Mouse (Mus musculus): ENCODE measurements around the gene Hspa5. TPM values are rescaled to one million over a fixed set of nuclear protein-coding genes. Genes with fewer than 3 reads are reported as not detected.
"Not testable (repeated sequence)": the region's sequence is repeated elsewhere in the genome, so short reads cannot be mapped to it uniquely, and the experiment has no call there.

Gene Hspa5
- polyA plus RNA-seq, 1 experiment from 2014 or later, result 423 TPM

DNA sequence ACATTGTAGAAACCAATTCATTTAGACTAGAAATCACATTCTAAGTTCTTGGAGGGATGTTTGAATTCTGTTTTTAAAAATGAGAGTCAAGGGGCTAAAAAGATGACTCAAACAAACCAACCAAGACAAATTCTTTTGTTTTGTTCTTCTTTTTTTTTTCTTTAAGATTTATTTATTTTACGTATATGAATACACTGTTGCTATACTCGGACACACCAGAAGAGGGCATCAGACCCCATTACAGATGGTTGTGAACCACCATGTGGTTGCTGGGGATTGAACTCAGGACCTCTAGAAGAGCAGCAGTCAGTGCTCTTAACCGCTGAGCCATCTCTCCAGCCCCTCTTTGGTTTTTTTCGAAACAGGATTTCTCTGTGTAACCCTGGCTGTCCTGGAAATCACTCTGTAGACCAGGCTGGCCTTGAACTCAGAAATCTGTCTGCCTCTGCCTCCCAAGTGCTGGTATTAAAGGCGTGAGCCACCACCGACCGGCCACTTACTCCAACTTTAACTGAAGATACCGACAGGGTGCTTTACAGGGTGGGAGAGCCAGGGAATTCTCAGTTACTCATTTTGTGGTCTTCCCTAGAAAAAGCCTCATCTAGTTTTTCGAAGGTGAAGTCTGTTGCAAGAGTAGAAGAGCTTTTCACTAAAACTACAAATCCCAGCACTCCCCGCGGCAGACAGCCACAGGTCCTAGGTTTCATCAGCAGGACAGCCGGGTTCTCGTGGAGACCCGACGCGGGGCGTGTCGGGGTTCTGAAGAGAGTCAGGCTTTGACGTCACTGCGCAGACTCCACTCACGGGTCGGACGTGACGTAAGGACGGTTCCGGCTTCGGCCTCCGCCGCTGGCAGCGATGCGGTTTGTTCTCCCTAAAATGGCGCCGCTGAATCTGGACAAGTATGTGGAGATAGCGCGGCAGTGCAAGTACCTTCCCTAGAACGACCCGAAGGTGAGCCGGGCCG is 30.0 kb downstream of the Hspa5 start:
- peak overlapping the region; percentile 92 for H3K27ac ChIP-seq
- H3K9me3 ChIP-seq (ENCODE audit: control insufficient read depth, low read length), result no peaks in the 10 kb centered on the region
- H3K36me3 ChIP-seq (replicated peaks; ENCODE audit: control insufficient read depth, insufficient read depth), result peaks cover 22% of the 10 kb centered on the region; the same call in 1 of the 2 replicates
- peak overlapping the region; percentile 65 for H3K4me3 ChIP-seq (replicated peaks; ENCODE audit: low read length)
- H3K9ac ChIP-seq, result peak overlapping the region; percentile 84
- peak overlapping the region; percentile 33 for H3K4me2 ChIP-seq (replicated peaks)
- H3K27me3 ChIP-seq (ENCODE audit: control insufficient read depth, insufficient read depth, low read length), result no peaks in the 10 kb centered on the region
- peak; percentile 100 for DNase-seq (ENCODE audit: low spot score)
- peak; percentile 97 for ATAC-seq (ENCODE audit: low FRiP score)
- peaks cover 26% of the 10 kb centered on the region for H3K4me1 ChIP-seq (replicated peaks; ENCODE audit: control insufficient read depth, insufficient read depth, low read length)
- 6% methylated on average over 39 of the region's 39 CpGs for WGBS

- ATAC-seq (ENCODE audit: low FRiP score) (peak; percentile 48), DNase-seq (ENCODE audit: low spot score) (peak; percentile 26)
- H3K27ac ChIP-seq, result peak overlapping the region; percentile 92
- H3K4me3 ChIP-seq (replicated peaks; ENCODE audit: low read length), result peak overlapping the region; percentile 65
- peaks cover 26% of the 10 kb centered on the region for H3K4me1 ChIP-seq (replicated peaks; ENCODE audit: control insufficient read depth, insufficient read depth, low read length)
- under 1% methylated on average over 28 of the region's 32 CpGs for WGBS
- H3K36me3 ChIP-seq (replicated peaks; ENCODE audit: control insufficient read depth, insufficient read depth), result peaks cover 28% of the 10 kb centered on the region; the same call in 1 of the 2 replicates
- H3K4me2 ChIP-seq (replicated peaks), result peak overlapping the region; percentile 72
- not testable (repeated sequence) for H3K9me3 ChIP-seq (ENCODE audit: control insufficient read depth, low read length); H3K27me3 ChIP-seq (ENCODE audit: control insufficient read depth, insufficient read depth, low read length)
- H3K9ac ChIP-seq, result peak overlapping the region; percentile 84
Measured at GRCm38 (mm10) chr2:34802565-34803245, 30.9 kb downstream of the Hspa5 start.

- 0 out of 2 replicates have a peak overlapping the region, but pooled peaks have one; percentile 20 for H3K9ac ChIP-seq
- H3K4me3 ChIP-seq (replicated peaks; ENCODE audit: low read length), result peak overlapping the region; percentile 12
- no peak overlapping the region for H3K27ac ChIP-seq
- WGBS, result 80% methylated on average over 3 of the region's 3 CpGs
- DNase-seq (ENCODE audit: low spot score), result no peak
- no peaks in the 10 kb centered on the region for H3K27me3 ChIP-seq (ENCODE audit: control insufficient read depth, insufficient read depth, low read length)
- peaks cover 36% of the 10 kb centered on the region for H3K36me3 ChIP-seq (replicated peaks; ENCODE audit: control insufficient read depth, insufficient read depth)
- H3K4me2 ChIP-seq (replicated peaks), result peak overlapping the region; percentile 72
- ATAC-seq (ENCODE audit: low FRiP score), result no peak
- H3K4me1 ChIP-seq (replicated peaks; ENCODE audit: control insufficient read depth, insufficient read depth, low read length), result peaks cover 23% of the 10 kb centered on the region
- H3K9me3 ChIP-seq (ENCODE audit: control insufficient read depth, low read length), result no peaks in the 10 kb centered on the region
Measured at GRCm38 (mm10) chr2:34803746-34804145, 32.0 kb downstream of the Hspa5 start.

DNA sequence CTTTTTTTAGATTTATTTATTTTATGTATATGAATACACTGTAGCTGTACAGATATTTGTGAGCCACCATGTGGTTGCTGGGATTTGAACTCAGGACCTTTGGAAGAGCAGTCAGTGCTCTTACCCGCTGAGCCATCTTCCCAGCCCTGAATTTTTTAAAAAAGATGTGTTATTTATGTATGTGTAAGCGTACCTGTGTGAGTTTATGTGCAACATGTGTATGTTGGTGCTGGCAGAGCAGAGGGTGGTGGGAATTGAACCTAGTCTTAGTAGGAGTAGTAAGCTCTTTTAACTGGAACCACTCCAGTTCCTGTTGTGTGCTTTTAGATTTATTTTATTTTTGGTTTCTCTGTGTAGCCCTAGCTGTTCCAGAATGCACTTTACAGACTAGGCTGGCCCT is 32.4 kb downstream of the Hspa5 start:
- no peak overlapping the region for H3K27ac ChIP-seq
- H3K4me2 ChIP-seq (replicated peaks), result peak overlapping the region; percentile 72; the same call in 1 of the 2 replicates
- H3K9me3 ChIP-seq (ENCODE audit: control insufficient read depth, low read length), result no peaks in the 10 kb centered on the region
- WGBS, result 99% methylated on average over 2 of the region's 2 CpGs
- no peak overlapping the region for H3K4me3 ChIP-seq (replicated peaks; ENCODE audit: low read length)
- no peak for ATAC-seq (ENCODE audit: low FRiP score)
- H3K9ac ChIP-seq, result no peak overlapping the region
- no peaks in the 10 kb centered on the region for H3K27me3 ChIP-seq (ENCODE audit: control insufficient read depth, insufficient read depth, low read length)
- DNase-seq (ENCODE audit: low spot score), result no peak
- peaks cover 40% of the 10 kb centered on the region for H3K36me3 ChIP-seq (replicated peaks; ENCODE audit: control insufficient read depth, insufficient read depth)
- peaks cover 19% of the 10 kb centered on the region for H3K4me1 ChIP-seq (replicated peaks; ENCODE audit: control insufficient read depth, insufficient read depth, low read length)

DNA sequence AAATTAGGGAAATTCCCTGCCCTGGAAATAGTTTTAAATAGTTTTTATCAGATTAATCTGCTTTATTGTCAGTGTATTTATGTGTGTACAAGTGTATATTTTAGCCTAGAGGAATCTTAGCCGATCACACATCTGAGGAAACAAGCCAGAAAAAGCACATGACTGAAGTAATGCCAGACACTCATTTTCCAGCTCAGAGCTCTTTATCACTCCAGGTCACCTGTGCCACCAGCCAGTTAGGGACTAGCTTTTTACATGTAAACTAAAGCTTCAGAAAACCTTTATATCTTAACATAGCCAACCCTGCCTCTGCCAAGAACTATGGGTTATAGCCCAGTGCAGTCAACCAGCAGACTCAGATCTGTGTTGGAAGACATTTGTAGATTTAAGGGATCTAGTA is 33.0 kb downstream of the Hspa5 start:
- no peak for ATAC-seq (ENCODE audit: low FRiP score)
- 83% methylated on average over 1 of the region's 1 CpGs for WGBS
- Histone ChIP-seq H3K4me3 (replicated peaks; ENCODE audit: low read length) (no peak overlapping the region), H3K4me2 (replicated peaks) (no peak overlapping the region), H3K4me1 (replicated peaks; ENCODE audit: control insufficient read depth, insufficient read depth, low read length) (peaks cover 18% of the 10 kb centered on the region), H3K9me3 (ENCODE audit: control insufficient read depth, low read length) (no peaks in the 10 kb centered on the region), H3K27me3 (ENCODE audit: control insufficient read depth, insufficient read depth, low read length) (no peaks in the 10 kb centered on the region), H3K36me3 (replicated peaks; ENCODE audit: control insufficient read depth, insufficient read depth) (peaks cover 46% of the 10 kb centered on the region), H3K9ac (no peak overlapping the region), H3K27ac (no peak overlapping the region)
- DNase-seq (ENCODE audit: low spot score), result no peak

- DNase-seq (ENCODE audit: low spot score) (no peak), ATAC-seq (ENCODE audit: low FRiP score) (no peak)
- Histone ChIP-seq H3K4me3 (replicated peaks; ENCODE audit: low read length) (no peak overlapping the region), H3K27me3 (ENCODE audit: control insufficient read depth, insufficient read depth, low read length) (no peaks in the 10 kb centered on the region), H3K4me2 (replicated peaks) (no peak overlapping the region), H3K4me1 (replicated peaks; ENCODE audit: control insufficient read depth, insufficient read depth, low read length) (peaks cover 18% of the 10 kb centered on the region), H3K9me3 (ENCODE audit: control insufficient read depth, low read length) (no peaks in the 10 kb centered on the region), H3K27ac (no peak overlapping the region), H3K36me3 (replicated peaks; ENCODE audit: control insufficient read depth, insufficient read depth) (peaks cover 52% of the 10 kb centered on the region), H3K9ac (no peak overlapping the region)
- 93% methylated on average over 10 of the region's 10 CpGs for WGBS
Measured at GRCm38 (mm10) chr2:34805364-34805950, 33.7 kb downstream of the Hspa5 start.

DNA sequence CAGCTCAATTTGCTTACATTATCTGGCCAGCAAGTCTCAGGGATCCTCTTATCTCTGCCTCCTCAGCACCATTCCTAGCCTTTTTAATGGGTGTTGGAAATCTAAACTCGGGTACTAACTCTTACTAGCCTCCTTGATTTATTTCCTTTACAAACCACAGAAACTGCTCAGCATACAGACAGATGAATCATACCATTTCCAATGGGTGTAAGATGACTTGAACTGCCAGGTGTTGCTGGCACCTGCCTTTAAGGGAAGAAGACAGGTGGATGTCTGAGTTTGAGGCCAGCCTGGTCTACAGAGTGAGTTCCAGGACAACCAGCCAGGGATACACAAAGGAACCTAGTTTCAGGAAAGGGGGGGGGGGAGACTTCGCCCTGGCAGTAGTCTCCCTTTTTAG is 36.3 kb downstream of the Hspa5 start:
- H3K4me2 ChIP-seq (replicated peaks), result no peak overlapping the region
- H3K4me3 ChIP-seq (replicated peaks; ENCODE audit: low read length), result no peak overlapping the region
- no peaks in the 10 kb centered on the region for H3K27me3 ChIP-seq (ENCODE audit: control insufficient read depth, insufficient read depth, low read length)
- no peak for DNase-seq (ENCODE audit: low spot score)
- no peak for ATAC-seq (ENCODE audit: low FRiP score)
- H3K9ac ChIP-seq, result no peak overlapping the region
- peaks cover 78% of the 10 kb centered on the region for H3K36me3 ChIP-seq (replicated peaks; ENCODE audit: control insufficient read depth, insufficient read depth)
- no peaks in the 10 kb centered on the region for H3K9me3 ChIP-seq (ENCODE audit: control insufficient read depth, low read length)
- 85% methylated on average over 2 of the region's 2 CpGs for WGBS
- no peak overlapping the region for H3K27ac ChIP-seq
- H3K4me1 ChIP-seq (replicated peaks; ENCODE audit: control insufficient read depth, insufficient read depth, low read length), result peaks cover 16% of the 10 kb centered on the region

- no peak overlapping the region for H3K9ac ChIP-seq
- 97% methylated on average over 1 of the region's 1 CpGs for WGBS
Measured at GRCm38 (mm10) chr2:34809568-34809967, 37.8 kb downstream of the Hspa5 start.

GRCm38 (mm10) chr2:34810775-34811174 is 39.0 kb downstream of the Hspa5 start:
- no peak overlapping the region for H3K27ac ChIP-seq
- ATAC-seq (ENCODE audit: low FRiP score) (no peak), DNase-seq (ENCODE audit: low spot score) (no peak)
- H3K27me3 ChIP-seq (ENCODE audit: control insufficient read depth, insufficient read depth, low read length), result no peaks in the 10 kb centered on the region
- H3K4me1 ChIP-seq (replicated peaks; ENCODE audit: control insufficient read depth, insufficient read depth, low read length), result no peaks in the 10 kb centered on the region
- H3K4me2 ChIP-seq (replicated peaks), result no peak overlapping the region
- H3K36me3 ChIP-seq (replicated peaks; ENCODE audit: control insufficient read depth, insufficient read depth), result peaks cover 91% of the 10 kb centered on the region
- WGBS, result 94% methylated on average over 3 of the region's 3 CpGs
- H3K9me3 ChIP-seq (ENCODE audit: control insufficient read depth, low read length), result no peaks in the 10 kb centered on the region
- no peak overlapping the region for H3K9ac ChIP-seq
- H3K4me3 ChIP-seq (replicated peaks; ENCODE audit: low read length), result no peak overlapping the region

More at GRCm38 (mm10) chr2:34809568-34809967, 37.8 kb downstream of the Hspa5 start:
- H3K4me1 ChIP-seq (replicated peaks; ENCODE audit: control insufficient read depth, insufficient read depth, low read length), result peaks cover 3% of the 10 kb centered on the region; the same call in 1 of the 2 replicates
- ATAC-seq (ENCODE audit: low FRiP score) (no peak), DNase-seq (ENCODE audit: low spot score) (no peak)
- no peak overlapping the region for H3K27ac ChIP-seq
- peaks cover 91% of the 10 kb centered on the region for H3K36me3 ChIP-seq (replicated peaks; ENCODE audit: control insufficient read depth, insufficient read depth)
- H3K9me3 ChIP-seq (ENCODE audit: control insufficient read depth, low read length), result no peaks in the 10 kb centered on the region
- no peak overlapping the region for H3K4me2 ChIP-seq (replicated peaks)
- no peaks in the 10 kb centered on the region for H3K27me3 ChIP-seq (ENCODE audit: control insufficient read depth, insufficient read depth, low read length)
- H3K4me3 ChIP-seq (replicated peaks; ENCODE audit: low read length), result no peak overlapping the region

All from hindbrain, embryonic 14.5 days (tissue).